Mouse (Mus musculus) ES-Bruce4 (cell line): ENCODE measurements around the gene Il34.

Experiments
- CTCF ChIP-seq: IDR thresholded peaks from one replicate; pipeline ENCODE4 v1.8.1; 2011; ENCODE audit warnings: low read depth, low read length
- EP300 ChIP-seq: IDR thresholded peaks from 2 replicates; pipeline ENCODE4 v1.6.1; 2011; ENCODE audit warnings: low read depth, low read length; ENCODE audit not compliant: insufficient read depth
- POLR2A ChIP-seq: IDR thresholded peaks from one replicate; pipeline ENCODE4 v1.8.1; 2011; ENCODE audit warnings: low read length; ENCODE audit not compliant: insufficient read depth

DNA sequence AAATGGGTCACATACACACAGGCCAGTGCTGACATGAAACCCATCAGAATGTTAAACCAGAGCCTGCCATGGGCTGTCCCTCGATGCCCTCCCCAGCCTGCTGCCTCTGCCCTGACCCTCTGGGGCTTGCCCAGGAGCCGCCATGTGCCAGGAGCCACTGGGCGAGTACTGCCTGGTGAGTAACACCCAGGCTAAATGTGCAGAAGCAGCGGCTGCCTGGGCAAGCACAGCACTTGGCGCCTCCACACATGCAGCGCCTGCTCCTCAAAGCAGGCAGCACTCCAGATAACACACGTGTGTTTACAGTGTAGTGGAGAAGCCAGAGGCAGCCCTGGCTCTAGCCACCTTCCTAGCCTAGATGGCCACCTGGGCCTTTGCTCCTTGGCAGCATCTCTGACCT is 92.7 kb downstream of the Il34 start:
- TF ChIP-seq CTCF = no peak
- TF ChIP-seq POLR2A = no peak
- no peak for TF ChIP-seq EP300
